Mouse (Mus musculus): Measurements from ENCODE around the gene Bud23. TPM values are rescaled to one million over a fixed set of nuclear protein-coding genes. Genes with fewer than 3 reads are reported as not detected.
A peak's percentile ranks its signal among the peaks of the same experiment; 100 is the strongest.

Gene Bud23
- polyA plus RNA-seq, 1 experiment from 2014 or later, result 155 TPM

- 96% methylated on average over 5 of the region's 5 CpGs for WGBS
- Histone ChIP-seq H3K27me3 (ENCODE audit: insufficient read depth, poor library complexity, severe bottlenecking) (no peaks in the 10 kb centered on the region), H3K27ac (no peak overlapping the region), H3K36me3 (peaks cover 12% of the 10 kb centered on the region), H3K9me3 (peaks cover 12% of the 10 kb centered on the region; the same call in 1 of the 2 replicates), H3K4me3 (no peak overlapping the region), H3K4me1 (replicated peaks) (peaks cover 16% of the 10 kb centered on the region)
- DNase-seq (ENCODE audit: low spot score), result no peak
These were observed 32.2 kb downstream of the Bud23 start for GRCm38 (mm10) chr5:135032581-135032980.

- DNase-seq (ENCODE audit: low spot score), result no peak
- peaks cover 13% of the 10 kb centered on the region; the same call in 1 of the 2 replicates for H3K27me3 ChIP-seq (ENCODE audit: insufficient read depth, poor library complexity, severe bottlenecking)
These were observed 35.5 kb downstream of the Bud23 start for GRCm38 (mm10) chr5:135029007-135029854.

GRCm38 (mm10) chr5:135025899-135026298, 38.9 kb downstream of the Bud23 start:
- H3K4me1 ChIP-seq (replicated peaks), result peaks cover 55% of the 10 kb centered on the region
- peaks cover 17% of the 10 kb centered on the region; the same call in 1 of the 2 replicates for H3K27me3 ChIP-seq (ENCODE audit: insufficient read depth, poor library complexity, severe bottlenecking)
- 22% methylated on average over 7 of the region's 7 CpGs for WGBS
- no peaks in the 10 kb centered on the region for H3K36me3 ChIP-seq
- H3K4me3 ChIP-seq, result peak overlapping the region; percentile 24; the same call in 1 of the 2 replicates
- no peak for DNase-seq (ENCODE audit: low spot score)
- no peak overlapping the region for H3K27ac ChIP-seq
- no peaks in the 10 kb centered on the region for H3K9me3 ChIP-seq

More at GRCm38 (mm10) chr5:135029007-135029854, 35.5 kb downstream of the Bud23 start:
- no peak overlapping the region for H3K4me3 ChIP-seq
- H3K4me1 ChIP-seq (replicated peaks), result peaks cover 38% of the 10 kb centered on the region
- 48% methylated on average over 18 of the region's 18 CpGs for WGBS
- peaks cover 6% of the 10 kb centered on the region; the same call in 1 of the 2 replicates for H3K9me3 ChIP-seq
- H3K27ac ChIP-seq, result 0 out of 2 replicates have a peak overlapping the region, but pooled peaks have one; percentile 31
- 0 out of 2 replicates have a peak, but pooled peaks cover under 1% of the 10 kb centered on the region for H3K36me3 ChIP-seq

GRCm38 (mm10) chr5:135024665-135025224, 40.0 kb downstream of the Bud23 start:
- Histone ChIP-seq H3K36me3 (no peaks in the 10 kb centered on the region), H3K27ac (no peak overlapping the region), H3K9me3 (no peaks in the 10 kb centered on the region), H3K4me3 (peak overlapping the region; percentile 88), H3K4me1 (replicated peaks) (peaks cover 53% of the 10 kb centered on the region), H3K27me3 (ENCODE audit: insufficient read depth, poor library complexity, severe bottlenecking) (peaks cover 17% of the 10 kb centered on the region; the same call in 1 of the 2 replicates)
- 80% methylated on average over 11 of the region's 11 CpGs for WGBS
- DNase-seq (ENCODE audit: low spot score), result no peak

GRCm38 (mm10) chr5:135023344-135024173, 41.2 kb downstream of the Bud23 start, which contains the start of gene Stx1a:
Stx1a (plus strand) TSS chr5:135023482.
- 1% methylated on average over 61 of the region's 61 CpGs for WGBS
- H3K27ac ChIP-seq, result peak within 1 kb of the TSS; percentile 90
- H3K4me3 ChIP-seq, result peak within 1 kb of the TSS; percentile 88
- DNase-seq (ENCODE audit: low spot score), result peak; percentile 91
- peaks cover 17% of the 10 kb centered on the region; the same call in 1 of the 2 replicates for H3K27me3 ChIP-seq (ENCODE audit: insufficient read depth, poor library complexity, severe bottlenecking)
- H3K4me1 ChIP-seq (replicated peaks), result peaks cover 41% of the 10 kb centered on the region
- H3K36me3 ChIP-seq, result no peaks in the 10 kb centered on the region
- H3K9me3 ChIP-seq, result no peaks in the 10 kb centered on the region

- peaks cover 37% of the 10 kb centered on the region for H3K4me1 ChIP-seq (replicated peaks)
- 81% methylated on average over 6 of the region's 6 CpGs for WGBS
- no peaks in the 10 kb centered on the region for H3K36me3 ChIP-seq
- H3K4me3 ChIP-seq, result no peak overlapping the region
- no peaks in the 10 kb centered on the region for H3K9me3 ChIP-seq
- H3K27me3 ChIP-seq (ENCODE audit: insufficient read depth, poor library complexity, severe bottlenecking), result peaks cover 17% of the 10 kb centered on the region; the same call in 1 of the 2 replicates
- no peak for DNase-seq (ENCODE audit: low spot score)
- H3K27ac ChIP-seq, result no peak overlapping the region
These were observed 42.9 kb downstream of the Bud23 start for GRCm38 (mm10) chr5:135021814-135022213.

GRCm38 (mm10) chr5:135016224-135016759, 48.5 kb downstream of the Bud23 start:
- H3K27ac ChIP-seq, result no peak overlapping the region
- WGBS, result 56% methylated on average over 4 of the region's 4 CpGs
- H3K27me3 ChIP-seq (ENCODE audit: insufficient read depth, poor library complexity, severe bottlenecking), result peaks cover 14% of the 10 kb centered on the region
- H3K9me3 ChIP-seq, result no peaks in the 10 kb centered on the region
- peaks cover 30% of the 10 kb centered on the region for H3K4me1 ChIP-seq (replicated peaks)
- no peak overlapping the region for H3K4me3 ChIP-seq
- no peak for DNase-seq (ENCODE audit: low spot score)
- no peaks in the 10 kb centered on the region for H3K36me3 ChIP-seq

- peak; percentile 80 for DNase-seq (ENCODE audit: low spot score)
- no peaks in the 10 kb centered on the region for H3K9me3 ChIP-seq
- peaks cover 15% of the 10 kb centered on the region for H3K27me3 ChIP-seq (ENCODE audit: insufficient read depth, poor library complexity, severe bottlenecking)
- H3K4me3 ChIP-seq, result no peak overlapping the region
- H3K4me1 ChIP-seq (replicated peaks), result peaks cover 38% of the 10 kb centered on the region
- no peaks in the 10 kb centered on the region for H3K36me3 ChIP-seq
- H3K27ac ChIP-seq, result no peak overlapping the region
- 15% methylated on average over 7 of the region's 7 CpGs for WGBS
These were observed 49.3 kb downstream of the Bud23 start for GRCm38 (mm10) chr5:135015497-135015896.

GRCm38 (mm10) chr5:135012671-135013441, 51.9 kb downstream of the Bud23 start:
- H3K27ac ChIP-seq, result peak overlapping the region; percentile 62; the same call in 1 of the 2 replicates
- 3% methylated on average over 16 of the region's 16 CpGs for WGBS
- no peaks in the 10 kb centered on the region for H3K36me3 ChIP-seq
- H3K4me1 ChIP-seq (replicated peaks), result peaks cover 58% of the 10 kb centered on the region
- H3K4me3 ChIP-seq, result peak overlapping the region; percentile 41
- peaks cover 16% of the 10 kb centered on the region for H3K27me3 ChIP-seq (ENCODE audit: insufficient read depth, poor library complexity, severe bottlenecking)
- DNase-seq (ENCODE audit: low spot score), result peak; percentile 84
- no peaks in the 10 kb centered on the region for H3K9me3 ChIP-seq

- Histone ChIP-seq H3K9me3 (no peaks in the 10 kb centered on the region), H3K36me3 (no peaks in the 10 kb centered on the region), H3K4me3 (peak overlapping the region; percentile 41), H3K4me1 (replicated peaks) (peaks cover 62% of the 10 kb centered on the region), H3K27ac (peak overlapping the region; percentile 62), H3K27me3 (ENCODE audit: insufficient read depth, poor library complexity, severe bottlenecking) (peaks cover 21% of the 10 kb centered on the region)
- peak; percentile 41 for DNase-seq (ENCODE audit: low spot score)
- WGBS, result 21% methylated on average over 26 of the region's 26 CpGs
These were observed 52.7 kb downstream of the Bud23 start for GRCm38 (mm10) chr5:135011809-135012613.
